Mouse (Mus musculus) adipose tissue, adult 10 weeks (tissue): ENCODE measurements around the gene Daxx. TPM values are rescaled to one million over a fixed set of nuclear protein-coding genes. Genes with fewer than 3 reads are reported as not detected.

Experiments
- polyA plus RNA-seq: library from polyadenylated mRNA; stranded (reverse); fragments of 350-450 nt; fragmentation: Illumina TruSeq; extraction: RNeasy Lipid Tissue Mini Kit (QIAGEN cat#74804); gene quantifications from one replicate; pipeline ENCODE4 v1.2.3, GENCODE M21; 2014; ENCODE audit warnings: low read depth, low replicate concordance

Gene Daxx
- 29.2 TPM for polyA plus RNA-seq

GRCm38 (mm10) chr17:33909077-33909868 is at the start of gene Daxx:
Gene Daxx, plus strand, starts transcription at chr17:33909414.

GRCm38 (mm10) chr17:33873537-33873936 is 35.7 kb upstream of the Daxx start, which contains the start of gene Gm7029:
Gene Gm7029, plus strand, starts transcription at chr17:33873837.

DNA sequence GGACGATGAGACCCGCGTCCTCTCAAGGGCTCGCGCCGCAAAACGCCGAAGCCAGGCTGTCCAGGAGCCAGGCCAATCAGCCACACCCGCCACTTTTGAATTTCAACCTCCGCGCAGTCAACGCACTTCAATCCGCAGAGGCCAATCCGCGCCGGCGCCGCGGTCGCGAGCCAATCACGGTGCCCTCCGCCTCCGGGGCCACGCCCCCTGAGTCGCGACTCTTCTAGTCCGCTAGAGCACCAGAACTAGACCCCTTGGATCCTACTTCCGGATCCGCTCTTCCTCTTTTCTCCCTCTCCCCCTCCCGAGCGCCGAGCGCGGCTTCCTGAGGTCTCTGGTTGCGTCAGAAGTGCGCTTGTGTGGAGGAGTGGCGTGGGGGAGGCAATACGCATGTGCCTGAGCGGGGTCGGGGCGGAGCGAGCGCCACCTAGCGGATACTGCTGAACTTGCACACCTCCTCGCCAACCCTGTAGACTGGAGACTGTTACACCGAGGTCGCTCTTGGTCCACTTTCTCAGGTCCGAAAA is 18.6 kb upstream of the Daxx start, which contains the start of gene Kifc1:
Gene Kifc1, minus strand, starts transcription at position 129 of the 527 bp plus-strand sequence.

DNA sequence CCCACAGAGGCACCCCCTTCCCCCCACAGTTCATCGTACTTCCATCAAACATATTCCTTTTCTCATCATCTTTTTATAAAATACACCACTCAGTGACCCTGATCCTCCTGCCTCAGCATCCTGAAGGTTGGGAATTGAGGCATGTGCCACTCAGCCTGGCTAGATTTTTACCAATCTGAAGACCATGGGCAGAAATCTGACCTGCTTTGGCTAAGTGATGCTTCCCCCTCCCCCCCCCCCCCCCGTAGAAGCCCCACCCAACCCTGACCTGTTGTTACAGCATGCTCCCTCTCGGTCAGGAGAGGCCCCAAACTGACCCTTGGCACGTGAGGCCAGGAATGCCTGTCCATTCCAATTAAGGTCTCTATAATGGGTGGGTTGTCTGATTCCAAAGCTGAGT is 4.4 kb upstream of the Daxx start, which contains the start of gene Platr17:
Gene Platr17, plus strand, starts transcription at position 301 of the 400 bp plus-strand sequence.

GRCm38 (mm10) chr17:33915671-33916250 is 6.5 kb downstream of the Daxx start, which contains the start of the genes Tapbp and Zbtb22:
Gene Tapbp, plus strand, starts transcription at chr17:33915899.
Gene Zbtb22, plus strand, starts transcription at chr17:33915904.

GRCm38 (mm10) chr17:33929371-33930279 is 20.4 kb downstream of the Daxx start, which contains the start of gene Rgl2:
Gene Rgl2, plus strand, starts transcription at chr17:33929543.

GRCm38 (mm10) chr17:33940206-33940805 is 31.1 kb downstream of the Daxx start, which contains the start of the genes Pfdn6 and Wdr46:
Gene Pfdn6, minus strand, starts transcription at chr17:33940343.
Gene Wdr46, plus strand, starts transcription at chr17:33940660.

DNA sequence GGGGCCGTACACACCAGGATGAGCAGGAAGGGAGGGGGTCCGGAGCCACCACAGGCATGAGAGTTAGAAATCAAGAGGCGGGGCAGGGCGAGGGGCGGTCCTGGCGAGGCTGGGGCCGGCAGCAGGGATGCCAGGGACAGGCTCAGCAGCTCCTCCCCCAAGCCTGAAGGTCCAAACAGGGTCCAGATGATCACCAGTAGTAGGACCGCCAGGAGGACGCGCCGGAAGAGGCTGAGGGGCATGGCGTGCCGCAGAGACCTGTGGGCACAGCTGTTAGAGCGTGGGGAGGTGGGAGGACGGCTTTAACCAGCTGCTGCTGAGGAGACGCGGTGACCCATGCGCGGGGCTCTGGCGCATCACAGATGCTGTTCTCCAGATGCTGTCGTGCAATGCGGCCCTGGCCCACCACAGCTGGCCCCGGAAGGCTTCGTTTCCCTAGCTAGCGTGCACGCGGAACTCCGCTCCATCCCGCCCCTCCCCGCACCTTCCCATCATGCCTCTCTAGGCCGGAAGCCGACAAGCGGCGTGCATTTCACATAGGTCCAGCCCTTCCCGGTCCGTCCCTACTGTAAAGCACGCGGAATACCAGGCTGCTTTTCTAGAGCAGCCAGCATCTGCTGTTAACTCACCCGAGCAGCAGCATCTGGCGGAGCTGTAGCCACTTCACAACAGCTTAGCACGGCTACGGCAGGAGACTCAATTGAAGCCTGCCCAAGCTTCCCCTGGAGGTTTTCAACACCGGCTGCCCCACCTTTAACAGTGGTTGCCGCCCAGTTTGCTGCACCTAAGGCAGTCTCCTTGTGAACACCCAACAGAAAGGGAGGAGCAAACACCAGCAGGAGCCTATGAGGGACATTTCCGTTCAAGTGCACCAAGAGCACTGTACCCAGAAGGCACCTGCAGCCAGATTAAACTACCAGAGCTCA is 42.1 kb downstream of the Daxx start, which contains the start of gene B3galt4:
Gene B3galt4, minus strand, starts transcription at position 468 of the 926 bp plus-strand sequence.

DNA sequence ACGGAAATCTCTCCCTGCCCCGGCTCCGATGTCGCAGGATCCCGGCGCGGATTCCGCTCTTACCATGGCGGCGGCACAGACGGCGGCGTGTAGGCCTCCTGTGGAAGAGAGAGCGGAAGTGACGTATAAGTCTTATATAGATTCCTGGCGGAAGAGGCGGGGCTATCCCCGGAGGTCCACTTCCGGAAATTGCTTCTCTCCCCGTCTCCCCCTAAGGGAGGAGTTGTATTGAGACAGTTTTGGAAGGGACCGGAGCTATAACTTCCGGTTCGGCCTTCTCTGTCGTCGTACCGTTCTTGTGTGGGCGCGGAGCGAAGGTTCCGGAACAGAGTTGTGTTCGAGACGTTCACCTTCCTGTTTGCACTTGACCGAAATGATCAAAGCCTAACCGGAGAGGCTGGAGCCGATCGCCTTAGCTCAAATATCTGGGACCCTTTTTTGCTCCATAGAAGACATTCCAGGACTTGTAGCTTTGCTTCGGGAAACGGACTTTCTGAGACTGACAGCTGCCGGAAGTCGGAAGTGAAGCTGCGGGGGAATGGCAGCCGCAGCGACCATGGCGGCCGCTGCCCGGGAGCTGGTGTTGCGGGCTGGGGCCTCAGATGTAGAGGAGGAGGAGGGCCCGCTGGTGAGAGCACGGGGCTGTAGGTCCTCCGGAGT is 46.5 kb downstream of the Daxx start, which contains the start of the genes Vps52 and Rps18:
Gene Vps52, plus strand, starts transcription at position 258 of the 660 bp plus-strand sequence.
Gene Rps18, minus strand, starts transcription at position 447 of the 660 bp plus-strand sequence.

Other genes with a start within 250 kb of the Daxx start
- 128 TPM for gene Hnrnpm, start 222.6 kb upstream of the Daxx start, polyA plus RNA-seq
- gene March2, start 190.7 kb upstream of the Daxx start, polyA plus RNA-seq: 86.5 TPM
- 136 TPM for gene Rab11b, start 148.9 kb upstream of the Daxx start, polyA plus RNA-seq
- 245 TPM for gene Angptl4, start 127.6 kb upstream of the Daxx start, polyA plus RNA-seq
- 91.1 TPM for gene Kank3, start 98.9 kb upstream of the Daxx start, polyA plus RNA-seq
- gene Rps28, start 84.9 kb upstream of the Daxx start, polyA plus RNA-seq: 1,499 TPM
- gene Ndufa7, start 84.8 kb upstream of the Daxx start, polyA plus RNA-seq: 425 TPM
- gene Cd320, start 66.3 kb upstream of the Daxx start, polyA plus RNA-seq: 72.7 TPM
- gene Gm7029, start 35.6 kb upstream of the Daxx start, polyA plus RNA-seq: not detected
- gene Kifc1, start 18.8 kb upstream of the Daxx start, polyA plus RNA-seq: 1.9 TPM
- gene Platr17, start 4.3 kb upstream of the Daxx start, polyA plus RNA-seq: not detected
- gene Tapbp, start 6.5 kb downstream of the Daxx start, polyA plus RNA-seq: 147 TPM
- 25.1 TPM for gene Zbtb22, start 6.5 kb downstream of the Daxx start, polyA plus RNA-seq
- 66.6 TPM for gene Rgl2, start 20.1 kb downstream of the Daxx start, polyA plus RNA-seq
- gene Pfdn6, start 30.9 kb downstream of the Daxx start, polyA plus RNA-seq: 70.9 TPM
- 14.0 TPM for gene Wdr46, start 31.2 kb downstream of the Daxx start, polyA plus RNA-seq
- 5.6 TPM for gene B3galt4, start 42.1 kb downstream of the Daxx start, polyA plus RNA-seq
- 36.0 TPM for gene Vps52, start 46.4 kb downstream of the Daxx start, polyA plus RNA-seq
- gene Rps18, start 46.6 kb downstream of the Daxx start, polyA plus RNA-seq: 1,863 TPM
- gene H2-K1, start 90.9 kb downstream of the Daxx start, polyA plus RNA-seq: 1,539 TPM
- gene Ring1, start 115.3 kb downstream of the Daxx start, polyA plus RNA-seq: 30.7 TPM
- 92.5 TPM for gene H2-Ke6, start 118.6 kb downstream of the Daxx start, polyA plus RNA-seq
- 158 TPM for gene Slc39a7, start 122.3 kb downstream of the Daxx start, polyA plus RNA-seq
- 38.6 TPM for gene Rxrb, start 122.4 kb downstream of the Daxx start, polyA plus RNA-seq
- 1.0 TPM for gene Col11a2, start 130.0 kb downstream of the Daxx start, polyA plus RNA-seq
- 1.3 TPM for gene H2-Oa, start 182.9 kb downstream of the Daxx start, polyA plus RNA-seq
- 48.1 TPM for gene H2-DMa, start 210.1 kb downstream of the Daxx start, polyA plus RNA-seq
- 137 TPM for gene Brd2, start 213.2 kb downstream of the Daxx start, polyA plus RNA-seq
- gene H2-DMb2, start 233.9 kb downstream of the Daxx start, polyA plus RNA-seq: 44.6 TPM
- gene H2-DMb1, start 243.7 kb downstream of the Daxx start, polyA plus RNA-seq: 43.1 TPM